Mouse (Mus musculus): ENCODE data around the gene Tprgl.

The Tprgl gene

GRCm38 (mm10) chr4:154160538-154161390 is at the start of gene Tprgl:
Tprgl (minus strand) TSS chr4:154160666.
- peak; percentile 96 for DNase-seq (ENCODE audit: low spot score in 2 of 2)

DNA sequence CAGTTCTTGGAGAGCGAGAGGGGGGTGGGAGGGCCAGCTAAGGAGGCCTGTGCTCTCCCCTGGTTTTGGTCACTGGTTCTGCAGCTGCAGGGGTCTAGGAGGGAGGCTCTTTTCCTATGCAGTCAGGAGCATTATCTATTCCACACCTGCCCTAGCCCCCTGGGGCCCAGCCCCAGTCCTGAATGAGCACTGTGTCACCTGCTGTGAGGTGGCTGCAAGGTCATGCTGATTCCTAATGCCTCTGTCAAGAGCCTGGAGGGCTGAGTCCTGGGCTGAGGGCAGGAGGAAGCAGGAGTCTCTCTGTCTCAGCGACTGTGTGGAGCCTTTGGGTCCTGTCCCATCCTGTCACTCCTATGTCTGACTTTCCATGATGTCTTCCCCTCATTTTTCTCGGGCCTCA is 49.4 kb upstream of the Tprgl start:
- no peak for DNase-seq (ENCODE audit: low spot score in 2 of 2)

GRCm38 (mm10) chr4:154209054-154209453 is 48.6 kb upstream of the Tprgl start:
- no peak for DNase-seq (ENCODE audit: low spot score in 2 of 2)

DNA sequence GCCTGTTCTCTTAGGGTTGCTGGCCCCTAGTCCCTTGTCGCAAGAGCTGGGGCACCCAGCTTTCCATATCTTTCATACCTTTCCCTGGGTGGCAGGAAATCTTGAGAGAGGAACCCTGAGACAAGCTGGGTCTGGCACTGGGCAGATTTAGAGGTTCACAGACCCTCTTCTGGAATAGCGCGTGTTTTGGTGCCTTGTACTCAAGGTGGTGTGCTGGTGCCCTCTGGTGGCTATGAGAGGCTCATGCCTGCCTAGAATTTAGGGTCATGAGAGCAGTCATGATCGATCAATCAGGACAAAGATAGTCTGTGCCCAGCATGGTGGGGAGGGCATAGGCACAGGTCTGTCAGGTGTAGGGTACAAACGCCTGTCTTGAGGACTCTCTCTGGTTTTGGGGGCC is 46.8 kb upstream of the Tprgl start:
- DNase-seq (ENCODE audit: low spot score in 2 of 2) = peak; percentile 61 to 64

- DNase-seq (ENCODE audit: low spot score in 2 of 2) = no peak
These were observed 44.9 kb upstream of the Tprgl start for GRCm38 (mm10) chr4:154205392-154205791.

GRCm38 (mm10) chr4:154204532-154204931 is 44.1 kb upstream of the Tprgl start:
- DNase-seq (ENCODE audit: low spot score in 2 of 2) = no peak

GRCm38 (mm10) chr4:154201511-154201910 is 41.0 kb upstream of the Tprgl start:
- DNase-seq (ENCODE audit: low spot score in 2 of 2) = no peak

- no peak for DNase-seq (ENCODE audit: low spot score in 2 of 2)
These were observed 38.0 kb upstream of the Tprgl start for GRCm38 (mm10) chr4:154198377-154198961.

- no peak for DNase-seq (ENCODE audit: low spot score in 2 of 2)
These were observed 37.5 kb upstream of the Tprgl start for GRCm38 (mm10) chr4:154197961-154198360.

- DNase-seq (ENCODE audit: low spot score in 2 of 2) = no peak
These were observed 28.5 kb upstream of the Tprgl start for GRCm38 (mm10) chr4:154188948-154189347.

- DNase-seq (ENCODE audit: low spot score in 2 of 2) = no peak
These were observed 25.6 kb upstream of the Tprgl start for GRCm38 (mm10) chr4:154186002-154186537.

DNA sequence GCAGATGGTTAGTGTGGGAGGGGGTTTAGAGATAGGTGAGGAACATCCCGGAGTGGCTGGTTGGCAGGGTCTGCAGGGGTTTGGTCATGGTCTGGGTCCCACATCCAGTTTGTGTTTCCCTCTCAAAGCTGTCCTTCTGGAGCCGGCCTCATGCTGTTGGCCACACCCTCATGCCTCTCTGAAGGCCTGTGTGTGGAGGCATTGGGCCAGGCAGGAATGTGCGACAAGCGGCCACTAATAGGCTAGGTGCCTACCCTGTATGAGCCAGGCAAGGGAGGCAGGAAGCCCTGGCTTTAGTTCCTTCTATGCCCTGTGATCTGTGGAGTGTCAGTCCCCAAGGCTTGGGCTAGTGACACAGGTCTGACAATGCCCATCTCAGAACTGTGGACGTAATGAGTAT is 24.5 kb upstream of the Tprgl start:
- DNase-seq (ENCODE audit: low spot score in 2 of 2) = no peak

- DNase-seq (ENCODE audit: low spot score in 2 of 2) = no peak
These were observed 23.1 kb upstream of the Tprgl start for GRCm38 (mm10) chr4:154183566-154183965.

GRCm38 (mm10) chr4:154181001-154181400 is 20.5 kb upstream of the Tprgl start:
- no peak for DNase-seq (ENCODE audit: low spot score in 2 of 2)

GRCm38 (mm10) chr4:154177257-154177656 is 16.8 kb upstream of the Tprgl start:
- DNase-seq (ENCODE audit: low spot score in 2 of 2) = no peak

- no peak for DNase-seq (ENCODE audit: low spot score in 2 of 2)
These were observed 11.6 kb upstream of the Tprgl start for GRCm38 (mm10) chr4:154171931-154172604.

- DNase-seq (ENCODE audit: low spot score in 2 of 2) = no peak
These were observed 10.9 kb upstream of the Tprgl start for GRCm38 (mm10) chr4:154171151-154171930.

- DNase-seq (ENCODE audit: low spot score in 2 of 2) = peak in 1 of 2 experiments; percentile 36
These were observed 10.2 kb upstream of the Tprgl start, which contains the start of gene Megf6 for GRCm38 (mm10) chr4:154170506-154171150. Megf6 (plus strand) TSS chr4:154170730.

- no peak for DNase-seq (ENCODE audit: low spot score in 2 of 2)
These were observed 9.6 kb upstream of the Tprgl start for GRCm38 (mm10) chr4:154170021-154170420.

DNA sequence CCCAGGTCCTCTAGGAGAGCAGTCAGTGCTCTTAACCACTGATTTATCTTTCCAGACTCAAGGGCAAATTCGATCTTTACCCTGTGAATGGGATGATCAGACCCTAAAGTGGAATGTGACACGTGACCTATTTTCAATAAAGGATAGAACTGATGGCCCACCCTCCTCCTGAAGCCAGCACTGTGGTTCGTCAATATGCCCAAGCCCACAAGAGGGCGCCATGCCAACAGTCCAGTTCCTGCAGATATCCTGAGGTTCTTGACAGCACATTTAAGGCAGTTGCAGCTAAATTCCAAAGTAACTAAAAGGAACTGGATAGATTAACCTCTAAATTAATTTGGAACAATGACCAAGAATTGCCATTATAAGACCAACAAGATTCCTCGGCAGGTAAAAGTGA is 6.6 kb upstream of the Tprgl start:
- peak; percentile 48 to 58 for DNase-seq (ENCODE audit: low spot score in 2 of 2)

DNA sequence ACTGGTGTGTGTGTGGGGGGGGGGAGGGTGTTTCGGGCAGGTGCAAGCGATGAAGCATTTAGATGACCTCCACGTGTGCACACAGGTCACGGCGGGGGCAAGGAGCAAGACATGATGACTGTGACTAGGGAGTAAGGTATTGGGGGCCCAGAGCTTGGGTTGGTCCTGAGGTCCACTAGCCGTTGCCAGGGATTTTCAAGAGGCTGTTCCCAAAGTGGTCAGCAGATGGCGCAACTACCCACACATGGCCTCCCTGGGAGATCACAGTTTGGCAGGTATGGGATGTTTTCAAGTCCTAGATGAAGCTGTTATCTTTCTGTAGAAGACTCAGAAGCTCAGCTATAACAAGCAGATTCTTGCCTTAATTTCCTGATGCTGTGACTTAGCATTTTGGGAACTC is 2.8 kb upstream of the Tprgl start:
- DNase-seq (ENCODE audit: low spot score in 2 of 2) = peak; percentile 74 to 80

All from right cerebral cortex, adult 2 months (tissue).